Mouse (Mus musculus): ENCODE data around the gene Klf11.
"Not testable (repeated sequence)": the region's sequence is repeated elsewhere in the genome, so short reads cannot be mapped to it uniquely, and the experiment has no call there.

The Klf11 gene

DNA sequence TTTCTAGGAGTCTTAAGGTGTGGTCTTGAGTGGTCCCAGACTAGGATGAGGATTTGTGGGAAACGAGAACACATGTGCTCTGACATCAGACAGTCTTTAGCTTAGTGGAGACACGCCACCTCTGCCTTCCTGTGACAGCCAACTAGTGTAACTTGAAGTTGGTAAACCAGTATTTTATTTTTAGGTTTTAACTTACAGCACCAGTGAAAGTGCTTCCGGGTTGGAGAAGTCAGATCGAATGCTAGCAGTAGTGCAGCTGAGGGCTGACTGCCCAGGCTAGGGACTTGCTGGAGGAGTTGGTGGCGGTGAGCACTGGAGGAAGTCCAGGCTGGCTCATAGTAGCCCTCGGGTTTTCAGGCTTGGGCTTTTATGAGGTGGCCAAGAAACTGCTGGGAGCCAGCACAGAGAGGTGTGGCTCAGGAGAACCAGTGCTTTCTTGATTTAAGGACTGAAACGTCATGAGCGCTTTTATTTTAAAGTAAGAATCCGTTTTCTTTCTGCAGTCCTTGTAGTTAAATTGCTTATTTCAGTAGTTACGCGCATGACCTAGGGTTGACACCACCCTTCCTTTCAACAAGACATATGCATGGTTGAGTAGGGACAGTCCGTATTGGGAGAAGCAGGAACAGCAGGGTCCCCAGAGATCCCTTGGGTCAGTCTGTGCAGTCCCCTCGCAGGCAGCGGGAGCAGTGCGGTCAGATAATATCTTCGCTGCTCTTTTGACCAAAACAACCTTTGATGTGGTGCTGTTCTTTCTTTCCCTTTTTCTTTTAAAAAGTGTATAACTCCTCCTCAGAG is 3.2 kb downstream of the Klf11 start:
- DNase-seq, result no peak

DNA sequence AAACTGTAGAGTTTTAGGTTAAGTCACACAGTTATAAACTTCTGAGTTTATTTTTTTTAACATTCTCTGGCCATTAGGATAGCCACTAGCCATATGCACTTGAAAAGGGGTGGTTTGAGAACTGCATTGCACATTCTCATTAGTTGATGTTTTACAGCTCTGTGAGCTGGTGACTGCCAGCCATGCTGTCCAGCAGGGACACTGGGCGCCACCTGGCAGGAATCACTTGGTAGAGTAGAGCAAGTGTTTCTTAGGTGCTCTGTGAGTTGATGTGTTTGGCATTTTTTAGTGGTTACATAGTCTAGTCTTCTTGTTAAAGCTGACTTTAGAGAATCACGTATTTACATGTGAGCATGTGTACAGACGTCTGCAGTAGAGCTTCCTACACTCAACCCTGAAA is 5.4 kb downstream of the Klf11 start:
- no peak for DNase-seq

DNA sequence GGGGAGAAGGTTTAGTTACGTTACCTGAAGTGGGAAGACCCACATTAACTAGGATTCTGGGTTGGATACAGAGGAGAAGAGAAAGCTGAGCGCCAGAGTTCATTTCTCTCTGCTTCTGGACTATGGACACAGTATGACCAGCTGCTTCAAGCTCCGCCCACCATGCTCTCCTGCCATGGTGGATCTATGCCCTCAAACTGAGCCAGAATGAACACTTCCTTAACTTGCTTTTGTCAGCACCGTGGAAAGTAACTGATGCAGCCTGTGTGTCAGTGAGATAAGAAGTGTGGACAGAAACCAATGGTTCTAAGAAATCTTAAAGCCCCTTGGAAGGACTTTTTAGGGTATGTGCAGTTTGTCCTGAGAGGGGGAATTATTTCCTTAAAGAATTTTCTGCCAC is 7.9 kb downstream of the Klf11 start:
- no peak for DNase-seq

DNA sequence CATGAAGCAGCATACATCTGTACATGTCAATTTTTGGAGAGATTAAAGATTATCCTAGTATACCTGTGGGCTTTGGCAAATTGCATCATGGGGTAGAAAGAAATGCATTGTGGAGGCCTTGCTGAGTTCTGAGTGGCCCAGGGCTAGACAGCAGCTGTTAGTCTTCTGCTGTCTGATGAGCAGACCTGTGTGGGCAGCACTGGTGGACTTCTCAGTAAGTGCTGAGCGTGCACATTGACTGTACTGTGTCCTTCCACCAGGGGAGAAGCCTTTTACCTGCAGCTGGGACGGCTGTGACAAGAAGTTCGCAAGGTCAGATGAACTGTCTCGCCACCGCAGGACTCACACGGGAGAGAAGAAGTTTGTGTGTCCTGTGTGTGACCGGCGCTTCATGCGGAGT is 8.8 kb downstream of the Klf11 start:
- DNase-seq, result no peak

DNA sequence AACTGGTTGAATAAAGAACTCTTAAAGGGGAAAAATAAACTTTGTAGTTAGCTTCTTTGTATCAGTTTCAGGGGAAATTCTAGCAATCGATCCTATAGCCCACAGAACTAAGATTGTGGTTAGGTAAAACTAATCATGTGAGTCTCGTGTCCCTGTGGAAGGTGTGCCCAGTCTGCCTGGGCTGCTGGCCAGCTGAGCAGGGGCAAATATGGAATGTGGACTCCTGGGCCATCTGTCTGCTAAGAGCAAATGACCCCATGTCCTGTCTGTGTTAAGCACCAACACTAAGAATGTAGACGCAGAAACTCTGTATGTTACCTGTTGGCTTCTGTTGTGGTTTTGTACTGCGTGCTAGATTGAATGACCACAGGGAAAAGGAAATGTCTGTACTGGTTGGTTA is 10.0 kb downstream of the Klf11 start:
- DNase-seq, result no peak

DNA sequence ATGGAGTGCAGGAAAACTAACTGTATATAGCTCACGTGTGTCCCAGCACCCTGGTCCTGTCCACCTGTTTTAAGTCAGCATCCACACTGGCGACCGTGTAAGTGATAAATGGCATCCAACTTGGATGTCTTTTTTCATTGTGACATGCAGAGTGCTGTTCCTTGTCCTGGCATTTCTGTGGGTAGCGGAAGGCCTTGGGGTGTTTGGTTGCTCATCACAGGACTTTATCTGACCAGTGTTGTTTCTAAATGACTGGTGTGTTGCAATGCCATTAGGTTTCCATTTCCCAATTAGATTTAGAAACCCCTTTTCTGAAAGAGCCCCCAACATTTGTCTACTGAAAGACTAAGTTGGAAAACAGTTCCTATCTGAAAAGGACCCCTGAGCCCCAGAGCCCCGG is 11.1 kb downstream of the Klf11 start:
- DNase-seq, result no peak

DNA sequence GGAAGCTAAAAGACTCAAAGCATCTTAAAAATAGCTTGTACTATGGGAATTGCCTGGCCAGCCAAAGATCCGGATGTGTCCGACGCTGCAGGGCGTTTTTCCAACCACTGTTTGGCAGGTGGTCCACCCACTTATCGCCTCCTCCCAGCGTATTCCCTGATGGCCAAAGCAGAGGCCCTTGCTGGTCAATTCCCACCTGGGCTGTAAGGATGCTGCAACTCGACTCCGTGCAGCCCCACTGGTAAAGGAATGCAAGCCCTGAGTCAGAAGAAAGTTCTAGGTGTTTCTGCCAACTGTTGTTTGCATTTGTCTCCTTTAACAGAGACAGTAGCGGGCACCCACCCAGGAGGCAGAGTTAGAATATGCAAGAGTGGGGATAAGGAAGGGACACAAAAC is 29.0 kb downstream of the Klf11 start:
- no peak for DNase-seq

DNA sequence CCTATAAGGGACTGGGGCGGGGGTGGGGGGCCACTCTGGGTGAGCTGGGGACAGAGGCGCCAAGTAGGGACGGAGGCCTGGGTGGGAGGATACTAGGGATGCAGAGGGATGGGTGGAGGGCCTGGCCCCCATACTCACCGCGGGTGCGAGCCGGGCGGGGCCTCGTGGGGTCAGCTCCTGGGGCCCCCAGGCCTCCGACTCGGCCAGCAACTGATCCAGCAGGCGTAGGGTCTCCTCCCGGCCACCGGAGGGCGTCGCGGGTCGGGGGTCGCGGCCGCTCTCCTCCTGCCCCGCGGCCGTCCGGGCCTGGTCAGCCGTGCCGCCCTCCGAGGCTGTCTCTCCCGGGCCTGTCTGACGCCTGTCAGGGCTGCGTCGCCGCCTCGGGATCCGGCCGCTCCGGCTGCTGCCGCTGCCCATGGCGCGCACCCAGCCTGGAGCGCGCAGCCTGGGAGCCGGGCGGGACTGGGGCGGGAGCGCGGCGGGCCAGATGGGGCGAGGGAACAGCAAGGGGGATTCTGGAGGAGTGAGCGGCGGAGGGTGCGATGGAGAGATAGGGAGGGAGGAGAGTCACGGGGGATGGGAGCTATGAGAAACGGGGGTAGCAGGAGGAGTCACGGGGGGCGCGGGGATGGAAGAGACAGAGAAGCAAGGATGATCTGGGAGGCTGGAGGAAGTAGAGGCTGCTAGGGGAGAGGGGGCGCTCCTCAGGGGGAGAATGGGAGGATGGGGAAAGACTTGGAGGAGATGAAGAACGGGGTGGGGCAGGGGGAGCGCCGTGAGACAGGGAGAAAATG is 29.6 kb downstream of the Klf11 start:
- peak; percentile 70 for DNase-seq

DNA sequence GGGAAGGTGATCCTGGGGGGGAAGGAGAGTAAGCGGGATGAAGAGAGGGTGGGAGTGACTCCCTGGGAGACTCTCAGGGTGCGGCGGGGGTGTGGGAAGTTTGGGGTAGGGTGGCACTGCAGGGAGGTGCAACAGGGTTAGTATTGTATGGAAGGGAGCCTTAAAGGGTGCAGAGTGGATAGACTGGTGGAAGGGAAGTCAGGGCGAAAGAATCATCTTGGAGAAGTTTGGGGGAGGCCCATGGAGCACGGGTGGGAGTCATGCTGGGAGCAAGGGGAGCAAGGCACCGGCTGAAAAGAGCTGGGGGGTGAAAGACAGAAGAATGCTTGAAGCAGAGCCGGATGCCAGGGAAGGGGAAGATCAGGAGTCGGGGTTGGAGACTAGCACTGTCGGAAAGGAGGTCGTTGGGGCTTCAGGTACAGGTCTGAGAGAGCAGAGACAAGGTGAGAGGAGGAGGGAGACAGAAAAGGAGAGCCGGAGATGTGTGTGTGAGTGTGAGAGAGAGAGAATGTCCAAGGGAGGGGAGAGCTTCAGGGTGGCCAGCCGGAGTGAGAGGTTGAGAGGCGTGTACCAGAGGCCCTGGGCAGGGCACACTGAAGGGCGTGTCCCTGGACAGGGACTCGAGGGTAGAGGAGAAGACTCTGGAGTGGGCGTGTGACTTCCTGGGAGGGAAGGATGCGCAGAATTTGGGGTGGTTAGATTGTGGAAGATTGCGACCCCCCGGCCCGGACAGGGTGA is 30.4 kb downstream of the Klf11 start, which contains the start of gene Cys1:
Cys1 (minus strand) TSS at position 528 of the 738 bp plus-strand sequence.
- DNase-seq, result no peak

DNA sequence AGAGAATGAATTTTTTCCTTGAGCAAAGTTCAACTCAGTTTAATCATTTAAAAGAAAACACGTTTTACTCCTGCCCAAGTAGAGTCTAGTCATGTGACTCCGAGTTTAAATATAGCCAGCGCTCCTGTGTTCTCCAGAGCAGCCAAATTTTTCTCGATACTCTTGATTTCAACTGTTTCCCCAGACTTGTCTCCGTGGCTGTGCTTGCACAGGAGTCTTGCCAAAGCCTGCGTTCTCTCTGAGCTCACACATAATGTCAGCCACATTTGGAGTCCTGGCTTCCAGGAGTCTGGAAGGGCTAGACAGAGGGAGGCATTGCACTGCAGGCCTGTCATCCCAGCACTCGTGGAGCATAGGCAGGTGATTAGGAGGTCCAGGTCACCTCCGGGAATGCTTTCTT is 31.5 kb downstream of the Klf11 start:
- no peak for DNase-seq

DNA sequence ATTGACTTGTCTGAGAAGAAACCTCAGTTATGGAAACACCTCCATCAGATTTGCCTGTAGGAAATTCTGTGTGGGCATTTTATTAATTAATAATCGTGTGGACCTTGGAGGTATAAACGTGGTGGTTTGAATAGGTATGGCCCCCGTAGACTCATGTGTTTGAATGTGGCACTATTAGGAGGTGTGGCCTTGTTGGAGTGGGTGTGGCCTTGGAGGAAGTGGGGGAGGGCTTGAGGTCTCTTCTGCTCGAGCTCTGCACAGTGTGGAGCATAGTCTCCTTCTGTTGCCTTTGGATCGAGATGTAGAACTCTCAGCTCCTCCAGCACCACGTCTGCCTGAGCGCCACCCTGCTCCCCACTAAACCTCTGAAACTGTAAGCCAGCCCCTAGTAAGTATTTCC is 32.4 kb downstream of the Klf11 start:
- no peak for DNase-seq

DNA sequence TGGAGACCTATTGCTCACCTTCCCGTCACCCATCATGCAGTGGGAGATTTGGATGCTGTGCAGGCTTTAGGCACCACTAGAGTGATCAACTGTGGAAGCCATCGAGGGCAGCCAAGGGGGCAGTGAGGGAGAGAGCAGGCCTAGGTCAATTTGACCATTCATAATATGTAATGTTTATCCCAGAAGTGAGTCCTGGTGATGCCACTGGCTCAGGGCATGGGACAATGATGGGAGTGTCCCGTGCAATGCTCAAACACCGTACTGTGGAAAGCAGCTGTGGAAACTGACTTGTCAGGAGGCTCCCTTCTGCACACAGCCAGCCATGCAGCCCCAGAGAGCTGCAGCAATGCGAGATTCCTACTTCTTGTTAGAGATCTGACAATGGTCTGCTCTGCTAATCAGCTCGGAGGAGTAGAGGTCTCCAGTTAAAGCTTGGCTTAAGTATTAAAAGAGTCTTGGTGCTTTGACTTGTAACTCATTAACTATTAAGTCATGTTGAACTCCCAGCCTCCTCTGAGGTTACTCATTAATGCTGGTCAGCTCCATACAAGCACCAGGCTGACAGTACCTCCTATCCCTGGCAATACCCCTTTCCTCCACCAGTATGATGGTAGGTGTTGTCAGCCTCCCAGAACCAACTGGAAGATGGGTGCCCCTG is 35.1 kb downstream of the Klf11 start:
- DNase-seq, result no peak

DNA sequence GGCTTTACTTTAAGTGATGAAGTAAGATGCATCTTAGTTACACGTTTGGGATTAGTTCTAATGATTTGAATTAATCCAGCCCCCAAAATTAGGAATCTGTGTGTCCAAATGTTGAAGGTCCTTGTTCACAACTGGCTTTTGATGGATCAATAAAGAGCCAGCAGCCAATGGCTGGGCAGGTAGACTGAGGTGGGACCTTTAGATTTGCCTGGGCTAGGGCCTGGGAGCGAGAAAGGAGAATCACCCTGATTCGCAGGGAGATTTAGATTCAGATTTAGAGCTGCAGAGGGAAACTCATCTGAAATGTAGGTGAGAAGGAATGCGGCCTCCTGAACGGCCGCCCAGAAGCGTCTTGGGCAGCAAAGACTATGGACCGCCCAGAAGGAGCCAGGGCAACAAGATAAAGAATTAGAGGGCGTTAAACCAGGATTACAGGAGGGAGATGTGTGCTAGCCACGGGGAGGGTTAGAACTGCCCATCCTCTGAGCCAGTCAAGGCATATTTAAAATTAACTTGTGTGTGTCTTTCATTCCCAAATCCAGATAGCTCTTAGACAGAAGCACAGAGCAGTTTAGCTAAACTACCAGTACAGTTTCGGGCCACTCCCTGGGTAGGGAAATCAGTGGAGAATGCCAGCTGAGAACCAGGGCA is 35.7 kb downstream of the Klf11 start:
- no peak for DNase-seq

DNA sequence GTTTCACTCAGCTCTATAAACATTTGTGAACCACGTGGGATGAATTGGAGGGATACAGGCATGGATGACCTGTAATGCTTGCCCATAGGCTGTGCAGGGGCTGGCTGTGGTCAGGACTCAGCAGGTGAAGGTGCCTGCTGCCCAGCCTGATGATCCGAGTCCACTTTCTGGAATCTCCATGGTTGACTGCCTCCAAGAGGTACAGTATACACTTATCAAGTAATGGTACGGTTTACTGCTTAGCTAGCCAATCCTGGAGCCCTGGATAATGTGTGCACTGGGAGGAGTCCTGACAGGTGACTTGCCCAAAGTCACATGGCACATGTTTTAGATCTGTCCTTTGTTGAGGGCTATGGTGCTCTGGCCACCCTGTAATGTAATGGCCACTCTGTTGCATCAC is 39.3 kb downstream of the Klf11 start:
- DNase-seq, result no peak

DNA sequence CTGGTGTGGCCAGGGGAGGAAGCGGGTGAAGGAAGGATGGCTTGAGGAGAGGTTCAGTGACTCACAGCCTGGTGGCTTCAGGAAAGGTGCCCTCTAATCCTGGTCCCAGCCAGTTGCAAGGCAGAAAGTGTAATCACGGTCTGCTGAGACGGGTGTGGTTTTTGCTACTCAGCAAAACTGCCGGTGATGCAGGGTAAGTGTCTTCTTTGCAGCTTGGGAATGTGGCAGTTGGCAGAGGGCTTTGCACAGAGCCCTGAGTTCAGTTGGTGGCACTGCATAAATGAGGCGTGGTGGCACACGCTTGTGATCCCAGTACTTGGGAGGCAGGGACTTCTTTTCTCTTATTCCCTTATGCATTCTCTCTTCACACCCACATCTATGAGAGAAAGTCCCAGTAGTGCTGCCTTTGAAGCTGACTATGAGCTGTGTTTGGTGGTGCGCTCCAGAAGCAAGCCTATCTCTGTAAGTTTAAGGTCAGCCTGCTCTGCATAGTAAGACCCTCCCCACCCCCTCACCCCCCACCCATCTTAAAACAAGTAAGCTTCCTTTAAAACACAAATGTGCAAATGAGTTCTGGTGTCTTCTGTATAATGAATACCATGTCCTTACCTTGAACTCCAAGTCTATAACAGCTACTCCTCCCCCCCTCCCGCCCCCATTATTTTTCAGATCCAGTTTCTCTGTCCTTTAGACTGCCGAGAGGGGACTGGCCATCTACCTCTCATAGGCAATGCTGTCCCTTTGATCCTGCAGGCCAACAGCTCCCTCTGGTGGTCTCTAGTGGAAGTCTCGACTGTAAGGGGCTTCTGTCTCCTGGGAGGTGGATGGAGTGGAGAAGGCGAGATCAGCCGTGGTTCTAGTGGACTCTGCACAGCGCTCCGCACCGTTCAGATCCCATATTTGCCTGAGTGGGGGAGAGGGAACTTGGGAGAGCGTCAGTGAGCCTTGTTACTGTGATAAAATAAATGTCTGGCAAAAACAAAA is 45.7 kb downstream of the Klf11 start:
- DNase-seq, result peak; percentile 86

DNA sequence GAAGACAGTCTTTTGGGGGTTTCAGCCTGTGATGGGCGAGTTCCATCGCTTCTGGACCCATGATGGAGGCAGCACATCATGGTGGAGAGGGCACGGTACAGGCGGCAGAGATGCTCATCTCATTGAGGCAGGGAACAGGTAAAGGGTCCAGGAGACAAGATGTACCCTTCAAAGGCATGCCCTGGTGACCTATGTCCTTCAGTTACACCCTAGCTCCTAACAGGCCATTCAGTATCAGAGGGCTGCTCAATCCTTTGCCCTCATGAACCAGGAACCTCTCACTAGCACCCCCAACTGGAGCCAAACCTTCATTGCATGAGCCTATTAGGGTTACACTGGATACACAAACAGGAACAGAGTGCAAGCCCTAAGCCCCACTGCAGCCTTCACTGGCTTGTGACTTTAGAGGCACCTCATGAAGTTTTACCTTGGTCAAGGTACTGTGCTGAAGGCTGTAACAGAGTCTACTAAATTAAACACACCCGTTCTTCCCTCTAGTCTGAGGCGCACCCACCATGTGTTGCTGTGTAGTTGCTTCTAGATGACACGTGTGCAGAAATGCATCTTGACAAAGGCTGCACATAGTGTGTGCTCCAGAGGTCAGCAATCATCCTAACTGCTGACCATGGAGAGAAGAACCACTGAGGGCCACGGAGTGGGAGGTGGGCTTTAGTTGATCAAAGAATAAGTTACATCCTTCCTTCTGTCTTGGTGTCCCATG is 46.6 kb downstream of the Klf11 start:
- no peak for DNase-seq

DNA sequence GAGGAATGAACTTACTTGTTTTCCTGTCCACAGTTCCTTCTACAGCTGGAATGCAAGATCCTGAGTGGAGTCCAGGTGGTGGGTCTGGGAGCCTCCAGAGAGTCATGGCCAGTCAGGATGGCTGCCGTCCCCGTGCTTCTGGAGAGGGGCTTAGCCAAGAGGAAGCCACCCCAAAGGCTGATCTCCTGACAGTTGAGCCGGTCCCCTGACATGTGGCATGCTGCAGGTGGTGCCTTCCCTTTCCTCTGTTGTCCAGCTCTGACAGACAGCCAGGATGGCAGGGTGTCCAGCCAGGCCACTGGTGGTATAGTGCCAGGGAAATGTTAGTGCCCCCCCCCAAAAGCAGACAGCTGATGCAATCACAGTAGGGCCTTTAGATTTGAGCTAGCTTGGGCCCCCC is 47.4 kb downstream of the Klf11 start:
- no peak for DNase-seq

DNA sequence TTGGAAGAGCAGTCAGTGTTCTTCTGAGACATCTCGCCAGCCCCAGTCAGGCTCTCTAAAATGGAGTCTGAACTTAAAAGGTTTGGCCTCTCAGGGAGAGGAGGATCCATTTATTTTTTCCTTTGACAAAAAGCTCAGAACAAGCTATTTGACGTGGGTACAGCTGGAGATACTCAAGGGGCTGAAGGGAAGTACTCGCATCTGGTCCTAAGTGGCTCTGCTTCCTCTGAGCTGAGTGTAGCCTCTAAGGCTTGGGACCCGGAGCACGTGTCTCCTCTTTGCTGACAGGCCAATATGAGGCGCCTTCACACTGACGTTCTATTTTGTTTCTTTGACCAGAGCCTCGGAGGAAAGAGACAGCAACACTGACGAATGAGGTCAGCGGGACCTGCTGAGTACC is 48.5 kb downstream of the Klf11 start:
- DNase-seq, result no peak

DNA sequence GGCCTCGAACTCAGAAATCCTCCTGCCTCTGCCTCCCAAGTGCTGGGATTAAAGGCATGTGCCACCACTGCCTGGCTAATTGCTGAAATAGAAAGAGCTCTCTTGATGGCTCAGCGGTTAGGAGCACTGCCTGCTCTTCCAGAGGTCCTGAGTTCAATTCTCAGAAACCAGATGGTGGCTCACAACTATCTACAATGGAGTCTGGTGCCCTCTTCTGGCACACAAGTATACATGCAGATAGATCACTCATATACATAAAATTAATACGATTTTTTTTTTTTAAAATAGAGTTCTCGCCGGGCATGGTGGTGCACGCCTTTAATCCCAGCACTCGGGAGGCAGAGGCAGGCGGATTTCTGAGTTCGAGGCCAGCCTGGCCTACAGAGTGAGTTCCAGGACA is 50.5 kb downstream of the Klf11 start:
- not testable (repeated sequence) for DNase-seq

DNA sequence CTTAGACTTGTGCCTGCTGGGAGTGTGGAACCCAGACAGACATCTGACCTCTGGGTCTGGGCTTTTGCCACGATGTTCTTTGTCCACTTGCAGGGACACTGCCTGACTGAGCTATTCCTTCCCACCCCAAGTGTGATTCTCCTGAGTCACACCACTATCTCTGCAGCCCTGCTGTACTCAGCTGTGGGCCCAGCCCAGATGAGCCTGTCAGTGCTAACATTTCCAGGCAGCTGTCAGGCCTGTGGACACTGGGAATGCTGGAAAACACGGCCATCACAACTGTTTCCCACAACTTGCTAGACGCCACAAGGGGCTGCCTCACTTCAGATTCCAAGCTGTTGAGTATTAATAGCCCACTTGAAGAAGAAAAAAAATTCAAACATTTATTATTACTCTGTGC is 51.9 kb downstream of the Klf11 start:
- no peak for DNase-seq

Measured in embryo, embryonic 11 days (tissue).